Mouse (Mus musculus) testis, adult 10 weeks (tissue): ENCODE measurements around the gene Creb3. TPM values are rescaled to one million over a fixed set of nuclear protein-coding genes. Genes with fewer than 3 reads are reported as not detected.

Source experiments
- polyA plus RNA-seq: library from polyadenylated mRNA; stranded (reverse); fragments of 350-450 nt; fragmentation: Illumina TruSeq; extraction: RNeasy Lipid Tissue Mini Kit (QIAGEN cat#74804); gene quantifications from one replicate; pipeline ENCODE4 v1.2.3, GENCODE M21; 2014; ENCODE audit warnings: low read depth, low replicate concordance

Creb3 gene
- 12.2 TPM for polyA plus RNA-seq

DNA sequence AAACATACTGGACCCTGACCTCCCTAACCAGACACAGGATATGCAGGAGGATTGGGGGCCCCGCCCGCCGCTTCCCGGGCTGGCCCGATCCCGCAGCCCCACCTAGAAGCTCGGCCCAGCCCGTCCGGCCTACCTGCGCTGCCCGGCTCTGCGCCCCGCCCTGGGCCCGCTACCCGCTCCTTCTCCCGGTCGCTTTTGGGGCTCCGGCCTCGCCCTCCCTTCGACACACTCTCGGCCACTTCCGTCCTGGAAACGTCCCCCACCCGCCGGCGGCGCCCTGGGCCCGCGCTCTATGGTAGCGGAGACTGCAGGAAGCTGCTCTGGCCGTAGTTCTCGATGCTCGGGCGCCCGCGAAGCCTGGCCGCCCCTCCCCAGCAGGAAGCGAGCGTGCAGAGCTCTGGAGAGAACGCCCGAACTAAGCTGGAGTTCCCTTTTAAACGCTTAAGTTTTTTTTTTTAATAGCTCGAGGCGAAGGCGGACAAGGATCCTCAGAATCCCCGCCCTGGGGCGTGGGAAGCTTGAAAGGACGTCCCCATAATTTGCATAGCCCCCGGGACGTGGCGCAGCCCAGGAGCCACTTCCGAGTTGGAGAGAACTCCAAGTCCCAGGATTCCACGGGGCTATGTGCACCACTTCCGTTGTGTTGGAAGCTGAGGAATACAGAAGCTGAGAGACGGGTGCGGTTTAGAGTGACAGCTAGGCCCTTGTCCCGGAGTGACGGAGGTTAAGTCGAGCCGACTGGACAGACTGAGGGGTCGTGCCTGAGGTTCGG, at the start of gene Creb3, which contains the start of gene Tln1:
Gene Creb3, plus strand, starts transcription at position 336 of the 772 bp plus-strand sequence.
Gene Tln1, minus strand, starts transcription at position 695 of the 772 bp plus-strand sequence.

DNA sequence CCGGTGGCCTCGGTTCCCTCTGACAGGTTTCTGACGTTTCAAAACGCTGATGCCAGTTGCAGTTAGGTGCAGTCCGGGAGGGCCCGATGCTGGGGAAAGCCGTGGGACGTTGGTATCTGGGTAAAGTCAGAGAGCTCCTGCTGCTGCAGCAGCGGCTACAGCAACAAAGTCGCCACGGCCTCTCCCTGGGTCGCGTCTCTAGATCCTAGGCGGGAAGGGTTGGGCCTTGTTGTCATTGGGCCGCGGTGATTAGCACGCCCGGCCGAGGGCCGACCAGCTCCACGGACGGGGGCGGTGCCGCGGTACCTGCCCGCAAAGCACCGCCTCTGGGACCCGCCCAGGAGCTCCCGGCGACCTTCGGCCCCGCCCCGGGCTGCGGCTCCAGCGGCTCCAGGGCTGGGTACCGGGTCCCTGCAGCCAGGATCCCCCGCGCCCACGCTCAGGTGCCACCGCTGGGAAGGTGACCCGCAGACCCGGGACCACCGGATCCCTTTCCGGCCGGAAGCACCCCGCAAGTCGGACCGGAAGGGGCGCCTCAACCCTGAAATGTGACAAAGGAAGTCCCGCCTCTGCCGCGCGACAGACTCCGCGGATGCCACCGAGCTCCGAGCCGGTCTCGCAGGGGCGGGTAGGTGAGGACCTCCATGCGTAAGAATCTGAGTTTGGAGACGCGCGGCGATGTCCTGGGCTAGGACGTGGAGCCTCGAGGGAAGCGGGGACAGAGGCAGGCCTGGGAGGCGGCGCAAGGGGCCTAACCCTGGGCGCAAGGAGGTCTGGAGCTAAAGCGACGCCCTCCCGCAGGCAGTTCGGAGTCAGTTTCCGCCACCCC, 16.5 kb downstream of the Creb3 start, which contains the start of the genes Rgp1 and Gba2:
Gene Rgp1, plus strand, starts transcription at position 340 of the 829 bp plus-strand sequence.
Gene Gba2, minus strand, starts transcription at position 498 of the 829 bp plus-strand sequence.

DNA sequence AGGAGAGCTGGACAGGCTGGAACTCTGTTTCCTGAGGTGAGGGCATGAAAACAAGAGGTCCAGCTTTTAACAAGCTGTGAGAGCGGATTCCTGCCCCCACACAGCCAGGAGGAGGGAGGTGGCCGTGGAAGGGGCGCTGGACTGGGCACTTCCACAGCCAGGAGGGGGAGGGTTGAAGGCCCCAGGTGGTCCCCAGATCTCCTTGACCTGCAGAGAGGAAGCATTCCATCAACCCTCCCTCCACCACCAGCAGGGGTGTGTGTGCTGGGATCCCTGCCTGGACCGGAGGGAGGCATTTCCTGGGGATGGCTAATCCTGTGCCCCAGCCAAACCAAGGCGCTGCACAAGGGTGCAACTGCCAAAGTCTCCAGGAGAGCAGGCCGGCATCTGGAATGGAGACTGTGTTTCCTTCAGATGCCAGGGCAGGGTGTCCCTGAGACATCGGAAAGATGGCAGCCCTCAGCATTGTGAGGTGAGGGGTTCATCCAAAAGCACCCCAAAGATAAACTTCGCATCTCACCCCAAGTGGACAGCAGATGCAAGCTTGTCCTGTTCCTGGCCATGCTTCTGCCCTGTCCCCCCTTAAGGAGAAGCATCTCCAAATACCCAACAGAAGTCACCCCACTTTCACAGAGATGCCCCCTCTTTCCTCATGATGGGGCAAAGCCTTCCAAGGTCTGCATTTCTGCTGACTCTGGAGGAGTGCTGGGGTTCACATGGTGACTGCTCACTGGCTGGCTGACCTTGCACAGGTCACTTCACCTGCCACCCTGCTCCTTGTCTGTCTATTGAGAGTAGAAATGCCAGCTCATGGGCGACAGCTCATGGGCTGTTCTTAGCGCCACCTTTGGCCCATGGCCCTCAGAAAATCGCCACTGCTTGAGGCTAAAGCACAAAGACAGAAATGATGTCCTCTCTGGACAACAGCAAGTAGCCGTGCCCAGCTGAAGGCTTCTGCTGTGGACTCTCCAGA, 22.6 kb downstream of the Creb3 start, which contains the start of gene Msmp:
Gene Msmp, minus strand, starts transcription at position 51 of the 973 bp plus-strand sequence.

Other genes with a start within 250 kb of the Creb3 start
- 1.3 TPM for gene Rusc2, start 180.4 kb upstream of the Creb3 start, polyA plus RNA-seq
- 0.35 TPM for gene Fam166b, start 133.2 kb upstream of the Creb3 start, polyA plus RNA-seq
- gene Tesk1, start 120.4 kb upstream of the Creb3 start, polyA plus RNA-seq: 13.6 TPM
- 0.14 TPM for gene Cd72, start 107.7 kb upstream of the Creb3 start, polyA plus RNA-seq
- gene Sit1, start 78.6 kb upstream of the Creb3 start, polyA plus RNA-seq: not detected
- gene Ccdc107, start 69.4 kb upstream of the Creb3 start, polyA plus RNA-seq: 2.4 TPM
- 5.1 TPM for gene Arhgef39, start 62.6 kb upstream of the Creb3 start, polyA plus RNA-seq
- gene Car9, start 55.4 kb upstream of the Creb3 start, polyA plus RNA-seq: not detected
- 2.8 TPM for gene Tpm2, start 38.6 kb upstream of the Creb3 start, polyA plus RNA-seq
- gene Tln1, start 359 bp downstream of the Creb3 start, polyA plus RNA-seq: 39.2 TPM
- gene Rgp1, start 16.4 kb downstream of the Creb3 start, polyA plus RNA-seq: 2.8 TPM
- gene Gba2, start 16.5 kb downstream of the Creb3 start, polyA plus RNA-seq: 8.7 TPM
- not detected for gene Msmp, start 22.2 kb downstream of the Creb3 start, polyA plus RNA-seq
- gene Npr2, start 69.6 kb downstream of the Creb3 start, polyA plus RNA-seq: 0.94 TPM
- 7.7 TPM for gene Spag8, start 91.3 kb downstream of the Creb3 start, polyA plus RNA-seq
- gene Hint2, start 94.1 kb downstream of the Creb3 start, polyA plus RNA-seq: 0.91 TPM
- gene Tmem8b, start 106.6 kb downstream of the Creb3 start, polyA plus RNA-seq: 11.4 TPM
- gene Fam221b, start 106.8 kb downstream of the Creb3 start, polyA plus RNA-seq: 179 TPM
- not detected for gene Olfr70, start 138.5 kb downstream of the Creb3 start, polyA plus RNA-seq
- not detected for gene Olfr71, start 147.9 kb downstream of the Creb3 start, polyA plus RNA-seq
- not detected for gene Hrct1, start 164.9 kb downstream of the Creb3 start, polyA plus RNA-seq
- 1.9 TPM for gene Spaar, start 167.7 kb downstream of the Creb3 start, polyA plus RNA-seq
- not detected for gene Olfr159, start 208.7 kb downstream of the Creb3 start, polyA plus RNA-seq